Mouse (Mus musculus) adrenal gland, adult 8-10 months (tissue): ENCODE results near the gene Ell. TPM values are rescaled to one million over a fixed set of nuclear protein-coding genes. Genes with fewer than 3 reads are reported as not detected.

Source experiments
- DNase-seq: peaks from one replicate; pipeline ENCODE4 v3.0.0; 2022
- total RNA-seq, 4 experiments: library from RNA; stranded (reverse); gene quantifications; 2 replicates each; pipeline ENCODE4 v1.2.4; 2022

Ell gene
- total RNA-seq, result 10 to 100 TPM; 25.2 to 38.3 (median 30.3) TPM

DNA sequence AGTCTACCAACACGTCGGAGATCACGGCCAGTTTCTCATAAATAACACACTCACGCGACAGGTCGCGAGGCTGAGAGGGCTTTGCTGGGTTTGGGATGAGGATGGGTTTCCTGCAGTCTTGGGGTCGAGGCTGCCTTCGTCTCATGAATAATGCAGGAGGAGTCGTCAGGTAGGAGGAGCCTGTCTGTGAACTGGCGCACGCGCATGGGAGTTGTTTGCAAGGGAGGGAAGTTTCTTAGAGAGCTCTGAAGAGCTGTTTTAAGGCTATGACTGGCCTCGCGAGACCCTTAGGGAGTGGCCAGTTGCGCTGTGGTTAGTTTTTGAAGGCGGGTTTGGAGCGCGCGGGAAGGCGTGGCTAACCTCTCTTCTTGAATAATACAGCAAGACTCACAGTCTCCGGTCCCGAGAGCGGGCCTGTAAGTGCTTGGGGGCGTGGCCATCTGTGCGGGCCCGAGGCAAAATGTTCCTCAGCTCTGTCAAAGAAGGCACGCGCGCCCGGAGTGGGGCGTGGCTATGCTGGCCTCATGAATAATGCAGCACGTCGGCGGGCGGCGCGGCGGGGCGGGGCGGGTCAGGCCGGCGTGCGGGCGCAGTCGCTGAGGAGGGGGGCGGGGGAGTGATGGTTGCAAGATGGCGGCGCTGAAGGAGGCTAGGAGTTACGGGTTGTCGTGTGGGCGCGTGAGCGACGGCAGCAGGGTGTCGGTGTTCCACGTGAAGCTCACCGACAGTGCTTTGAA is at the start of gene Ell:
TSS of gene Ell (plus strand) at position 381 of the 737 bp plus-strand sequence.
- peak; percentile 100 for DNase-seq

GRCm38 (mm10) chr8:70489576-70489975 is 49.7 kb upstream of the Ell start:
- DNase-seq, result no peak

- no peak for DNase-seq
Observed at GRCm38 (mm10) chr8:70490061-70490879, 49.0 kb upstream of the Ell start.

GRCm38 (mm10) chr8:70490880-70491495 is 48.3 kb upstream of the Ell start:
- DNase-seq, result no peak

GRCm38 (mm10) chr8:70492664-70493640 is 46.3 kb upstream of the Ell start, which contains the start of gene Crlf1:
Gene Crlf1, plus strand, starts transcription at chr8:70493158.
- DNase-seq, result no peak

DNA sequence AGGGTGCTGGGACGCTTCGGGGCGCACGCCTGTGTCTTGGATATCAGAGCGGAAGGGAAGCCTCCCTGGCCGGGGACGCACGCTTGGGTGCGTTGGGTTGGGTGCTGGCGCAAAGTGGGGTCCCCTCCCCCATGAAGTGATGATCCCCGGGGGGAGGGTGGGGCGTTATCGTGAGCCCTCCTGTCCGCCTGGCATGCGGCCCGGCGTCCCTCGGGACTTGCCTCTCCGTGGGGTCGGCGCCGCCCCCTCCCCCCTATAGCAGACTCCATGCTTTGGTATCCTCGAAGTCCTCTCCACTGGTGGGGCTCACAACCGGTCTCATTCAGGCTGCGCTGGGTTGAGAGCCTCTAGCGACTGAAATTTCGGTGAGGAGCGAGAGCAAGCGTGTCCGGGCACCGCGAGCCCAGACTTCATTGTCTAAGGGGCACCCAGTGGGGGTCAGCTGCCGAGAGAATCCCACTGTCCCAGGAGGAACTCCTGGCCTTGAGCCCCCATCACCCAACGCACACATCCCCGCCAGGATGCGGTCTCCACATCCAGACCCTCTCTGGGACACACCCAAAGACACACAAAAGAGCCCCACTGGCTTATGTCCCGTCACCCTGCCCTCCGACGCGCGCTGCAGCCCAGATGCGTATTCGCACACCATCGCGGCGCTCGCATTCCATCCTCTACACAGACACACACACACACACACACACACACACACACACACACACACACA is 45.4 kb upstream of the Ell start:
- no peak for DNase-seq

DNA sequence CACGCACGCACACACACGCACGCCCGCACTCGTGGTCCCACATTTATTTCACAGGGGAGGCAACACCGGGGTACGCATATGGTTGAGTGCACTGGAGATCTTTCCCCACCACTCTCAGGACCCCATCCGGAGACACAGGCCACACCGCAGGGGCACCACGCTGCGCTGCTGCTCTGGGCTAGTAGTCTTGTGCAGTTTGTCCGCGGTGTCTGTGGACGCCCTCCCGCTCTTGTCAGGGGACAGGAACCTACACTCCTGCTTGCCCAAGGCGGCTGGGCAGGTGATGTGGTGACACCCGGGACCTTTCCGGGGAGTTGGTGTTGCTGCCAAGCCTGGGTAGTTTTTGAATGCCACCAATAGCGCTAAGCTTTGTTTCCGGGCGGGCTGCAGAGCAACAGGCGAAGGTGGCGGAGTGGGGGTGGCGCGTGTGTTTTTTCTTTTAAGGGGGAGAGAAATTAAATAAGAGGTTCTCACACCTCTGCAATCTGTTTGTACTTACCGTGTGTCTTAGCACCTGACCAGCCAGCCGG is 44.8 kb upstream of the Ell start:
- DNase-seq, result no peak

GRCm38 (mm10) chr8:70495001-70495770 is 44.1 kb upstream of the Ell start:
- no peak for DNase-seq

DNA sequence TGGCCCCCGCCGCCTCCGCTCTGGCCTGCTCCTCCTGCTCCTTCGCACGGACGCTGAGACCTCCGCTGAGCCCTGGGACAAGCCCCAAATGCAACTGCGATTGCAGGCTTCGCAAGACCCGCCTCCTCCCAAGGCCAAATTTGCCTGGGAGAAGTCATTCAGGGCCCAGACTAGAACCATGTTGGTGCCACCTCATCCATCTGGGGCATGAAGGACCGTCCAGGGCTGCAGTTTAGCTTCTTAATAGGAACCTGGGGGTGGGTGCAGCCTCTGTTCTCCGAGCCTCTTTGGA is 43.5 kb upstream of the Ell start:
- DNase-seq, result no peak

DNA sequence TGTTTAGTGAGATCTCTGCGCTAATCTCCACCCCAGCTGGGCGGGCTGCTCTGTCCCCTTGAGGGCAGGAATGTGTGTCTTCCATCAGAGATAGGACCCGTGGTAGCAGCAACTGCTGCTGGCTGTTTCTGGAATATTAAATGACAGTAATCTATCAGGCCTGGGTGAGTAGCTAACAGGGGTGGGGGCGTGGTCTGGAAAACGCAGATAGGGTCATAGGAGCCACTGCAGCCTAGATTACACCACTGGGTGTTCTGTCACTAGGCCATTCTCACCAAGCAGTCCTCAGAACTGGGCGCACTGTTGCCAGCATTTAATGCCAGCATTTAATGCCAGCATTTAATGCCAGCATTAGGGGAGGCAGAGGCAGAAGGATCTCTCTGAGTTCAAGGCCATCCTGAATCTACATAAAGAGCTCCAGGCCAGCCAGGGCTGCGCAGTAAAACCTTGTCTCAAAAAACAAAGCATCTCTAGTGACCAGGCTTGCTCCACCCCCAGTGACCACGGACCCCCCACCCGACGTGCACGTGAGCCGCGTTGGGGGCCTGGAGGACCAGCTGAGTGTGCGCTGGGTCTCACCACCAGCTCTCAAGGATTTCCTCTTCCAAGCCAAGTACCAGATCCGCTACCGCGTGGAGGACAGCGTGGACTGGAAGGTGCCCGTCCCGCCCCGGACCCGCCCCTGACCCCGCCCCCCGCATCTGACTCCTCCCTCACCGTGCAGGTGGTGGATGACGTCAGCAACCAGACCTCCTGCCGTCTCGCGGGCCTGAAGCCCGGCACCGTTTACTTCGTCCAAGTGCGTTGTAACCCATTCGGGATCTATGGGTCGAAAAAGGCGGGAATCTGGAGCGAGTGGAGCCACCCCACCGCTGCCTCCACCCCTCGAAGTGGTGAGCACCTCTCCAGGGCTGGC is 38.6 kb upstream of the Ell start:
- DNase-seq, result no peak

GRCm38 (mm10) chr8:70501820-70502529 is 37.3 kb upstream of the Ell start:
- DNase-seq, result no peak

GRCm38 (mm10) chr8:70502540-70502939 is 36.7 kb upstream of the Ell start:
- DNase-seq, result no peak

DNA sequence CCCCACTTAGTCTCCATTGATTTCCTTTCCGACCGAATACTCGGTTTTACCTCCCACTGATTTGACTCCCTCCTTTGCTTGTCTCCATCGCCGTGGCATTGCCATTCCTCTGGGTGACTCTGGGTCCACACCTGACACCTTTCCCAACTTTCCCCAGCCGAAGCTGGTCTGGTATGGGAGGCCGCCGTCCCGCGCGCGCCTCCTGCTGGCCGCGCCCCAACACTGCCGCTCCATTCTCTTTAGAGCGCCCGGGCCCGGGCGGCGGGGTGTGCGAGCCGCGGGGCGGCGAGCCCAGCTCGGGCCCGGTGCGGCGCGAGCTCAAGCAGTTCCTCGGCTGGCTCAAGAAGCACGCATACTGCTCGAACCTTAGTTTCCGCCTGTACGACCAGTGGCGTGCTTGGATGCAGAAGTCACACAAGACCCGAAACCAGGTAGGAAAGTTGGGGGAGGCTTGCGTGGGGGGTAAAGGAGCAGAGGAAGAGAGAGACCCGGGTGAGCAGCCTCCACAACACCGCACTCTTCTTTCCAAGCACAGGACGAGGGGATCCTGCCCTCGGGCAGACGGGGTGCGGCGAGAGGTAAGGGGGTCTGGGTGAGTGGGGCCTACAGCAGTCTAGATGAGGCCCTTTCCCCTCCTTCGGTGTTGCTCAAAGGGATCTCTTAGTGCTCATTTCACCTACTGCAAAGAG is 36.1 kb upstream of the Ell start:
- DNase-seq, result no peak

DNA sequence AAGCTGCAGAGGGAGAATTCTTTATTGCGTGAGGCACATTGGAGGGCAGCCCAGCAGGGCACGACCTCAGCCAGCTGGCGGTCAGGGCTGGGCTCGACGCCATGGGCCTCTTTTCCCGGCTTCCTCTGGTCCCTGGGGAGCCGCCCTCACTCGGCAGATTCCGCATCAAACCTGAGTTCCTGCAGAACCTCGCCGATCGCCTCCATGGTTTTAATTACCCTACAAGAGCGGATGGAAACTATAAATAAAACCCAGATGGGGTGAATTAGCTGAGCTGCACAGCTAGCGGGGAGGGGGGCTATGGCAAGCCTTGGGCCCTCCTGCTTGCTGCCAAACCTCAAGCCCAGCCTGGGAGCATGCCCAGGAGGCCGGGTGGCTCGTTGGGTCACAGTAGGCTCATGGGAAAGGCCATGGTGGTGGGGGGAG is 35.0 kb upstream of the Ell start:
- no peak for DNase-seq

GRCm38 (mm10) chr8:70504851-70505250 is 34.4 kb upstream of the Ell start:
- DNase-seq, result no peak

GRCm38 (mm10) chr8:70505698-70506327 is 33.4 kb upstream of the Ell start:
- DNase-seq, result no peak

GRCm38 (mm10) chr8:70506328-70507026 is 32.8 kb upstream of the Ell start, which contains the start of gene Rex1bd:
Gene Rex1bd, minus strand, starts transcription at chr8:70506752.
- DNase-seq, result peak; percentile 91
